Mouse (Mus musculus) heart, embryonic 11.5 days (tissue): ENCODE measurements at regions not wholly inside any gene's neighbourhood (a gene's known extent, or its start where the extent isn't known, plus 50 kb on each side); places are given as distances from the start of the nearest gene placed in this dataset.

Experiments used
- ATAC-seq: fragments of 200-750 bp; cut with Nextera tagmentation; replicated peaks from 2 replicates; pipeline ENCODE4 v1.8.0; 2017; ENCODE audit warnings: moderate library complexity; ENCODE audit not compliant: insufficient number of reproducible peaks, low FRiP score, low TSS enrichment
- H3K27ac ChIP-seq: fragments of 300-500 bp; sonication (generic); 2 replicates; pipeline ENCODE4 v1.5.1; 2014; ENCODE audit warnings: mild to moderate bottlenecking, low read depth, low read length
- H3K27me3 ChIP-seq: fragments of 300-500 bp; sonication (generic); 2 replicates; pipeline ENCODE4 v1.6.1; 2014; ENCODE audit warnings: mild to moderate bottlenecking, low read length, mixed read lengths; ENCODE audit not compliant: control insufficient read depth, insufficient read depth
- H3K36me3 ChIP-seq: fragments of 300-500 bp; sonication (generic); 2 replicates; pipeline ENCODE4 v1.6.1; 2014; ENCODE audit warnings: mild to moderate bottlenecking, low read length, moderate library complexity, mixed read lengths; ENCODE audit not compliant: control insufficient read depth, insufficient read depth
- H3K4me1 ChIP-seq: fragments of 300-500 bp; sonication (generic); 2 replicates; pipeline ENCODE4 v1.6.1; 2014; ENCODE audit warnings: low read length; ENCODE audit not compliant: control insufficient read depth, insufficient read depth
- H3K4me2 ChIP-seq: fragments of 300-500 bp; sonication (generic); 2 replicates; pipeline ENCODE4 v1.6.1; 2014; ENCODE audit warnings: mild to moderate bottlenecking, moderate library complexity
- H3K4me3 ChIP-seq: fragments of 300-500 bp; sonication (generic); 2 replicates; pipeline ENCODE4 v1.5.1; 2014; ENCODE audit warnings: low read depth, low read length
- H3K9ac ChIP-seq: fragments of 300-500 bp; sonication (generic); 2 replicates; pipeline ENCODE4 v1.6.1; 2014; ENCODE audit warnings: mild to moderate bottlenecking, low read depth, low read length, moderate library complexity
- H3K9me3 ChIP-seq: fragments of 300-500 bp; sonication (generic); replicated peaks from 2 replicates; pipeline ENCODE4 v1.6.1; 2016; ENCODE audit warnings: low read length; ENCODE audit not compliant: control insufficient read depth
- WGBS: fragments of 180-500 bp; shearing (Covaris S2); extraction: QIAGEN DNeasy Blood & Tissue Kit; methylation state at CpG from one replicate; pipeline ENCODE4 v1.1.7; 2014; ENCODE audit not compliant: insufficient replicate concordance; 5-methylcytosine and 5-hydroxymethylcytosine counted together

DNA sequence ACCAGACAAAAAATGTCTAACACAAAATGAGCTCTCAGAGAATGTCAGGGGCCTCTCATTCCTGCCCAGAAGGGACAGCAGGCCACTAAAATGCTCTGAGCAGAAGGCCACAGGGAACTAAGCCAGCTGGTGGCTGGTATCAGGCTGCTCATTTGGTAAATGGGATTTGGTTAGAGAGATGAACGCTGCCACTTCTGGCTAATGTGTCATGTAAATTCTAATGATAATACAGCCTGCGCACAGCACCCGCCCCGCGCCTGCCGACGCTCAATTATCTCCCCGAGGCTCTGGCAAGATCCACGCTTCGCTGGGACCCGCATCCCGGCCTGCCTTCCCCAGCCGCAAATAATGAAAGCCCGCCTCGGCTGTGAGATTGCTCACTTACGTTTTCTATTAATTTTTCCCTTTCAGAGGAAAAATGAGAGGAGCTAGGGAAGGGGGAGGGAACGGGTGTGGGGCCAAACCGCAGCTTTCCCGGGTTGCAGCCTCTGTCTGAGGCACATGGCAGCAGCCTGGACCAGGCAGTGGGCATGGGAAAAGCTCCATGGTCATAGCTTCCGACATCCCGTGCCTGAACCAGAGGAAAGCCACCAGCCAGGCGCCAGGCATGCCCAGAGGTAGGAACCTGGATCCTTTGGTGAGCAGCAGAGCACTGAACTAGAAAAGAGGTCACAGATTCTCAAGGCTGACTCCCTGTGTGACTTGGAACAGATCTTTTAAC is 92.2 kb upstream of the Csf3r start:
- H3K27me3 ChIP-seq: peaks cover 15% of the 10 kb centered on the region; the same call in 1 of the 2 replicates
- no peaks in the 10 kb centered on the region for H3K4me1 ChIP-seq
- H3K4me3 ChIP-seq: no peak overlapping the region
- H3K9ac ChIP-seq: no peak overlapping the region
- H3K27ac ChIP-seq: no peak overlapping the region
- no peak for ATAC-seq
- WGBS: 59% methylated on average over 22 of the region's 22 CpGs
- H3K36me3 ChIP-seq: no peaks in the 10 kb centered on the region
- H3K9me3 ChIP-seq: no peaks in the 10 kb centered on the region
- no peak overlapping the region for H3K4me2 ChIP-seq

DNA sequence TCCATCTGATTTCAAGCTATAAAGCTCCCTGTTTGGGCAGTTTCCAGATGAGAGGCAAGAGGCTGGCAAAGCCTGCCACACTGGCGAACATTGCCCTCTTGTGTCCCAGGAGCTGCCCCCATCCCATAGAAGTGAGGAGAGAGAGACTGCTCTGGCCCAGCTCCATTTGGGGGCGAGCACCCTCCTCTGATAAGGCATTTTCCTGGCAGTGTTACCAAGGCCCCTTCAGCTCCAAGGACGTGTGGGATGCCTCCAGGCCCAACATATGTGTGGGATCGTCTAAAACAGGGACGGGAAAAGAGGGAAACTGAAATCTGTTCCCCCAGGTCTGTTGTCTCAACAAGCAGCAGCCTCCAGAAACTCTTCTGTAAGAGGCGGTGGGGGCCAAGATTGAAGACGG is 88.0 kb upstream of the Csf3r start:
- Histone ChIP-seq H3K27ac (no peak overlapping the region), H3K36me3 (no peaks in the 10 kb centered on the region), H3K9ac (no peak overlapping the region), H3K4me2 (no peak overlapping the region), H3K9me3 (no peaks in the 10 kb centered on the region), H3K27me3 (peaks cover 14% of the 10 kb centered on the region; the same call in 1 of the 2 replicates), H3K4me1 (no peaks in the 10 kb centered on the region), H3K4me3 (no peak overlapping the region)
- ATAC-seq: no peak
- WGBS: 63% methylated on average over 7 of the region's 7 CpGs

DNA sequence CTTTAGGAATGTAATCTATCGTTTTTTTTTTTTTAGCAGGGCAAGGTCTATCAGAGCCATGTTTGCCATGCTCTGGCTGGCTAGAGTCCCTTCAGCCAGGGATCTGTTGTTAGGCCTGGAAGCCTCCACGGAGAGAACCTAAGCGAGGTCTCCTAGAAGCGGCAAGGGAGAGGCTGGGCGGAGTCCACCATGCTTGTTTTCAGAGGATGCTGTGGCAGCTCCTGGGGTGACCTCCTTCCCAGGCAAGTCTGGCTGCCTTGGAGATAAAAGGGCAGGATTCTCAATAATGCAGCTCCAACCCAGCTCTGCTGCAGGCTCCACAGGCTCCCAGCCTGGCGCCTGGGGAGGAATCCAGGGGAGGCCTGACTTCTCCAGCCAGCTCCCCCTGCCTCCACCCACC is 86.2 kb upstream of the Csf3r start:
- no peak overlapping the region for H3K27ac ChIP-seq
- 25% methylated on average over 6 of the region's 6 CpGs for WGBS
- peaks cover 6% of the 10 kb centered on the region; the same call in 1 of the 2 replicates for H3K27me3 ChIP-seq
- no peaks in the 10 kb centered on the region for H3K9me3 ChIP-seq
- H3K4me3 ChIP-seq: no peak overlapping the region
- ATAC-seq: no peak
- no peaks in the 10 kb centered on the region for H3K36me3 ChIP-seq
- H3K4me1 ChIP-seq: no peaks in the 10 kb centered on the region
- no peak overlapping the region for H3K4me2 ChIP-seq
- H3K9ac ChIP-seq: no peak overlapping the region

DNA sequence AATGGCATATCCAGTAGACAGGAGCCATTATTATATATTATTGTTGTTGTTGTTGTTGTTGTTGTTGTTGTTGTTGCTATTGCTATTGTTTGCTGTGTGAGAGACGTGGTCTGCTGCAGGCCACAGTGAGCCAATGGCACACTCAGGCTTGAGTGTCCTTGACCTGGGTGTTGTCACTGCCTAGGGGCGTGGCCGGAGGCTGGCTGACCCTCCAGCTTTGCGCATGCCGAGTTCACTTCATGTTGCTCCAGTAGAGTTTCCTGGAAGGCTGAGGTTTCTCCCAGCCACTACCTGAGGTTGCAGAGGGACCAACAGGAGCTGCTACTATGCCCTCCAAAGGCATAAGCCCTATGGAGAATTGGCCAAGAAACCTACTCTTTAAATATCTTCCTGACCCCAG is 83.1 kb upstream of the Csf3r start:
- Histone ChIP-seq H3K4me1 (no peaks in the 10 kb centered on the region), H3K4me3 (no peak overlapping the region), H3K9ac (no peak overlapping the region), H3K36me3 (no peaks in the 10 kb centered on the region), H3K9me3 (no peaks in the 10 kb centered on the region), H3K4me2 (no peak overlapping the region), H3K27me3 (peaks cover 3% of the 10 kb centered on the region; the same call in 1 of the 2 replicates), H3K27ac (no peak overlapping the region)
- no peak for ATAC-seq
- 43% methylated on average over 5 of the region's 5 CpGs for WGBS

- no peak overlapping the region for H3K4me3 ChIP-seq
- no peaks in the 10 kb centered on the region for H3K4me1 ChIP-seq
- H3K9ac ChIP-seq: no peak overlapping the region
- H3K27ac ChIP-seq: no peak overlapping the region
- no peak overlapping the region for H3K4me2 ChIP-seq
- ATAC-seq: no peak
- H3K27me3 ChIP-seq: peaks cover 3% of the 10 kb centered on the region; the same call in 1 of the 2 replicates
- no peaks in the 10 kb centered on the region for H3K9me3 ChIP-seq
- 45% methylated on average over 3 of the region's 3 CpGs for WGBS
- no peaks in the 10 kb centered on the region for H3K36me3 ChIP-seq
Measured at GRCm38 (mm10) chr4:125941916-125942315, 82.4 kb upstream of the Csf3r start.

GRCm38 (mm10) chr4:125945062-125945461 is 79.3 kb upstream of the Csf3r start:
- no peak overlapping the region for H3K4me3 ChIP-seq
- 60% methylated on average over 2 of the region's 2 CpGs for WGBS

DNA sequence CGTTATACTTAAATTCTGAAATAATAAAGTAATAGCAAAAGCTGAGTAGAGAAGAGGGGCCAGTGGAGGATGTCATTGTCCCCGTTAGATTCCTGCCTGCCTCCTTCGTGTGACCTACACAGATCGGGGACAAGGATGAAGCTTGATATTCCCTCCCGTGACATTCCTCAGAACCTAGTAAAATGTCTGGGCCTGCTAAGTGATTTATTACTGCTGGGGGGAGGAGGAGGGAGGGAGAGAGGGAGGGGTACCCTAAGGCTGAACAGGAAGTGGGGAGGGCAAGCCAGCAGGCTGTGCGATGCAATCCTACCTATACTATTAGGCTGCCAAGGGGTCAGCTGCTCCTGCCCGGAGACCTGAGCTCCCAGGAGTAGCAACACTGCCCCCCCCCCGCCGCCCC is 64.9 kb upstream of the Csf3r start:
- H3K27me3 ChIP-seq: peaks cover 6% of the 10 kb centered on the region; the same call in 1 of the 2 replicates
- H3K4me3 ChIP-seq: no peak overlapping the region
- WGBS: 48% methylated on average over 9 of the region's 9 CpGs
- H3K27ac ChIP-seq: no peak overlapping the region
- no peak overlapping the region for H3K9ac ChIP-seq
- H3K4me1 ChIP-seq: no peaks in the 10 kb centered on the region
- H3K9me3 ChIP-seq: no peaks in the 10 kb centered on the region
- H3K36me3 ChIP-seq: no peaks in the 10 kb centered on the region
- ATAC-seq: no peak
- H3K4me2 ChIP-seq: no peak overlapping the region

More at GRCm38 (mm10) chr4:125945062-125945461, 79.3 kb upstream of the Csf3r start:
- Histone ChIP-seq H3K9me3 (no peaks in the 10 kb centered on the region), H3K27me3 (no peaks in the 10 kb centered on the region; the same call in 1 of the 2 replicates), H3K36me3 (no peaks in the 10 kb centered on the region), H3K27ac (no peak overlapping the region), H3K9ac (no peak overlapping the region), H3K4me1 (no peaks in the 10 kb centered on the region), H3K4me2 (no peak overlapping the region)
- no peak for ATAC-seq

GRCm38 (mm10) chr4:125960704-125961279 is 63.6 kb upstream of the Csf3r start:
- Histone ChIP-seq H3K9ac (no peak overlapping the region), H3K4me2 (no peak overlapping the region), H3K27ac (no peak overlapping the region), H3K9me3 (no peaks in the 10 kb centered on the region), H3K36me3 (no peaks in the 10 kb centered on the region), H3K4me1 (no peaks in the 10 kb centered on the region), H3K27me3 (peaks cover 6% of the 10 kb centered on the region; the same call in 1 of the 2 replicates), H3K4me3 (no peak overlapping the region)
- 40% methylated on average over 8 of the region's 8 CpGs for WGBS
- ATAC-seq: no peak

DNA sequence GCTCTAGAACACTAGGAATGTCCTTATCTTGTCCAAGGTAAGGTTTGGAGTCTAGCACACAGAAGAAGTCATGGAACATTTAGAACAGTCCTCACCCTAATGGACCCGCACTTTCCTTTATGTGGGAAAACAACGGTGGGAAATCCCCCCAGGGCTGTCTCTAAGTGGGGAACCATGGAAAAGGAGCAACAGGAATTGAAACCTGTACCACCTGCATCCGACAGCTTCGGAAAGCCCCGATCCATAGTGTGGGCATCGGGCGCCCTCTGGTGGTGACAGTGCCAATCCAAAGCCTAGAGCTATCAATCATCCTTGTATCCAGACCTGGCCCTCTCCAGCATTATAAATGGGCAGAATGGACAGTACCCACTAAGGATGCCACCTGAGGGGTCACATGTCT is 61.7 kb upstream of the Csf3r start:
- H3K36me3 ChIP-seq: no peaks in the 10 kb centered on the region
- no peak overlapping the region for H3K9ac ChIP-seq
- H3K27ac ChIP-seq: no peak overlapping the region
- no peak for ATAC-seq
- 6% methylated on average over 7 of the region's 7 CpGs for WGBS
- no peaks in the 10 kb centered on the region for H3K9me3 ChIP-seq
- no peak overlapping the region for H3K4me3 ChIP-seq
- peaks cover 6% of the 10 kb centered on the region; the same call in 1 of the 2 replicates for H3K27me3 ChIP-seq
- H3K4me1 ChIP-seq: no peaks in the 10 kb centered on the region
- no peak overlapping the region for H3K4me2 ChIP-seq
